Mouse (Mus musculus) duodenum, adult 2 months (tissue): Measurements from ENCODE around the gene Rnf11. TPM values are rescaled to one million over a fixed set of nuclear protein-coding genes. Genes with fewer than 3 reads are reported as not detected.

Source experiments
- polyA plus RNA-seq: library from polyadenylated mRNA; depleted of rRNA; stranded (reverse); fragments of >200 nt; gene quantifications from 2 replicates; pipeline ENCODE4 v1.2.3, GENCODE M21; 2012; ENCODE audit warnings: low replicate concordance; rRNA removed

Rnf11 gene
- polyA plus RNA-seq: 30.4 and 38.4 TPM in 2 replicates

GRCm38 (mm10) chr4:109484621-109485020, at the start of gene Rnf11:
TSS of gene Rnf11 (minus strand) at chr4:109484728.

GRCm38 (mm10) chr4:109531111-109531510, 46.6 kb upstream of the Rnf11 start, which contains the start of gene 4930522H14Rik:
TSS of gene 4930522H14Rik (minus strand) at chr4:109531297.

GRCm38 (mm10) chr4:109406486-109407175, 77.9 kb downstream of the Rnf11 start, which contains the start of gene Ttc39a:
TSS of gene Ttc39a (plus strand) at chr4:109406623.

Other genes starting within 250 kb of the Rnf11 start
- 0.81 and 1.2 TPM in 2 replicates for gene Eps15, start 204.5 kb downstream of the Rnf11 start, polyA plus RNA-seq
- gene Ttc39a, start 78.1 kb downstream of the Rnf11 start, polyA plus RNA-seq: 7.3 and 21.6 TPM in 2 replicates
- not detected in 2 replicates for gene 4930522H14Rik, start 46.6 kb upstream of the Rnf11 start, polyA plus RNA-seq
- 5.7 and 8.6 TPM in 2 replicates for gene Cdkn2c, start 182.5 kb upstream of the Rnf11 start, polyA plus RNA-seq
- gene Faf1, start 191.9 kb upstream of the Rnf11 start, polyA plus RNA-seq: 4.7 and 7.9 TPM in 2 replicates